Mouse (Mus musculus): Measurements from ENCODE around the gene Hcls1.

GRCm38 (mm10) chr16:36979127-36979526 is 44.3 kb downstream of the Hcls1 start:
- no peak for TF ChIP-seq POLR2A (IDR thresholded peaks at IDR 0.05; ENCODE audit: borderline replicate concordance, insufficient read depth, low read length)
- TF ChIP-seq CTCF (IDR thresholded peaks at IDR 0.05; ENCODE audit: borderline replicate concordance, insufficient read depth, low read depth, low read length), result no peak
